Mouse (Mus musculus) forebrain, embryonic 13.5 days (tissue): ENCODE measurements around the gene Gm15155. TPM values are rescaled to one million over a fixed set of nuclear protein-coding genes. Genes with fewer than 3 reads are reported as not detected.
A peak's percentile ranks its signal among the peaks of the same experiment; 100 is the strongest.
"Not testable (repeated sequence)": the region's sequence is repeated elsewhere in the genome, so short reads cannot be mapped to it uniquely, and the experiment has no call there.

ENCODE experiments used
- ATAC-seq: fragments of 200-750 bp; cut with Nextera tagmentation; 2 replicates; pipeline ENCODE4 v1.8.0; 2017
- H3K27ac ChIP-seq: fragments of 300-500 bp; sonication (generic); 2 replicates; pipeline ENCODE4 v1.5.1; 2015; ENCODE audit warnings: inconsistent platforms, mild to moderate bottlenecking, moderate library complexity
- H3K27me3 ChIP-seq: fragments of 300-500 bp; sonication (generic); 2 replicates; pipeline ENCODE4 v1.6.1; 2015; ENCODE audit warnings: mild to moderate bottlenecking, inconsistent platforms
- H3K36me3 ChIP-seq: fragments of 300-500 bp; sonication (generic); 2 replicates; pipeline ENCODE4 v1.6.1; 2015; ENCODE audit warnings: mild to moderate bottlenecking, inconsistent platforms; ENCODE audit not compliant: poor library complexity, severe bottlenecking
- H3K4me1 ChIP-seq: fragments of 300-500 bp; sonication (generic); 2 replicates; pipeline ENCODE4 v1.6.1; 2015; ENCODE audit warnings: inconsistent platforms
- H3K4me2 ChIP-seq: fragments of 300-500 bp; sonication (generic); 2 replicates; pipeline ENCODE4 v1.6.1; 2015; ENCODE audit warnings: inconsistent platforms, mild to moderate bottlenecking, moderate library complexity
- H3K4me3 ChIP-seq: fragments of 300-500 bp; sonication (generic); 2 replicates; pipeline ENCODE4 v1.5.1; 2015; ENCODE audit warnings: mild to moderate bottlenecking, inconsistent platforms
- H3K9ac ChIP-seq: fragments of 300-500 bp; sonication (generic); 2 replicates; pipeline ENCODE4 v1.6.1; 2015; ENCODE audit warnings: mild to moderate bottlenecking, inconsistent platforms
- H3K9me3 ChIP-seq: fragments of 300-500 bp; sonication (generic); replicated peaks from 2 replicates; pipeline ENCODE4 v1.6.1; 2016; ENCODE audit warnings: inconsistent platforms
- WGBS: fragments of 180-500 bp; shearing (Covaris S2); methylation state at CpG from one replicate; pipeline ENCODE4 v1.1.7; 2015; 5-methylcytosine and 5-hydroxymethylcytosine counted together
- polyA plus RNA-seq: library from polyadenylated mRNA; unstranded; fragments of >200 nt; fragmentation: Nextera tagmentation; extraction: Ambion mirVana; gene quantifications from 2 replicates; pipeline ENCODE4 v1.2.1, GENCODE M21; 2015

Gene Gm15155
- polyA plus RNA-seq, 1 experiment from 2014 or later: not detected

- Histone ChIP-seq H3K27me3 (peaks cover 25% of the 10 kb centered on the region), H3K27ac (no peak overlapping the region), H3K4me1 (no peaks in the 10 kb centered on the region), H3K9me3 (no peaks in the 10 kb centered on the region), H3K4me3 (peak overlapping the region; percentile 10; the same call in 1 of the 2 replicates), H3K9ac (no peak overlapping the region), H3K36me3 (no peaks in the 10 kb centered on the region), H3K4me2 (peak overlapping the region; percentile 42)
- WGBS: 14% methylated on average over 13 of the region's 13 CpGs
- no peak for ATAC-seq
These were observed 1.2 kb downstream of the Gm15155 start for GRCm38 (mm10) chrX:155625671-155626196.

GRCm38 (mm10) chrX:155643975-155644374 lies 19.4 kb downstream of the Gm15155 start:
- Histone ChIP-seq H3K4me2 (no peak overlapping the region), H3K9ac (no peak overlapping the region), H3K4me3 (no peak overlapping the region), H3K27me3 (no peaks in the 10 kb centered on the region), H3K27ac (no peak overlapping the region), H3K4me1 (no peaks in the 10 kb centered on the region), H3K9me3 (no peaks in the 10 kb centered on the region), H3K36me3 (no peaks in the 10 kb centered on the region)
- no peak for ATAC-seq
- WGBS: 0% methylated on average over 1 of the region's 1 CpGs

GRCm38 (mm10) chrX:155645975-155646374 lies 21.4 kb downstream of the Gm15155 start:
- Histone ChIP-seq H3K9me3 (no peaks in the 10 kb centered on the region), H3K27me3 (no peaks in the 10 kb centered on the region), H3K4me2 (no peak overlapping the region), H3K9ac (no peak overlapping the region), H3K36me3 (no peaks in the 10 kb centered on the region), H3K4me1 (no peaks in the 10 kb centered on the region), H3K27ac (no peak overlapping the region), H3K4me3 (no peak overlapping the region)
- WGBS: 95% methylated on average over 3 of the region's 3 CpGs
- no peak for ATAC-seq

- Histone ChIP-seq H3K4me2 (no peak overlapping the region), H3K4me3 (no peak overlapping the region), H3K36me3 (no peaks in the 10 kb centered on the region), H3K9ac (no peak overlapping the region), H3K27me3 (no peaks in the 10 kb centered on the region), H3K4me1 (no peaks in the 10 kb centered on the region), H3K27ac (no peak overlapping the region), H3K9me3 (no peaks in the 10 kb centered on the region)
- ATAC-seq: no peak
- WGBS: 98% methylated on average over 1 of the region's 1 CpGs
These were observed 33.4 kb downstream of the Gm15155 start for GRCm38 (mm10) chrX:155657971-155658370.

- WGBS: 85% methylated on average over 1 of the region's 1 CpGs
- not testable (repeated sequence) for H3K27ac ChIP-seq, H3K27me3 ChIP-seq, ATAC-seq, H3K9ac ChIP-seq, H3K4me2 ChIP-seq, H3K4me1 ChIP-seq, H3K36me3 ChIP-seq, H3K4me3 ChIP-seq, H3K9me3 ChIP-seq
These were observed 65.9 kb downstream of the Gm15155 start for GRCm38 (mm10) chrX:155690440-155690839.

- 73% methylated on average over 3 of the region's 3 CpGs for WGBS
- no peak for ATAC-seq
- Histone ChIP-seq H3K4me3 (no peak overlapping the region), H3K4me2 (no peak overlapping the region), H3K9ac (no peak overlapping the region), H3K9me3 (no peaks in the 10 kb centered on the region), H3K27me3 (no peaks in the 10 kb centered on the region), H3K27ac (no peak overlapping the region), H3K4me1 (no peaks in the 10 kb centered on the region), H3K36me3 (no peaks in the 10 kb centered on the region)
These were observed 99.6 kb downstream of the Gm15155 start for GRCm38 (mm10) chrX:155724157-155724556.

GRCm38 (mm10) chrX:155728387-155728786 lies 103.8 kb downstream of the Gm15155 start:
- H3K27ac ChIP-seq: no peak overlapping the region
- H3K36me3 ChIP-seq: no peaks in the 10 kb centered on the region
- H3K9ac ChIP-seq: no peak overlapping the region
- no peaks in the 10 kb centered on the region for H3K9me3 ChIP-seq
- no peak overlapping the region for H3K4me3 ChIP-seq
- 73% methylated on average over 1 of the region's 1 CpGs for WGBS
- H3K27me3 ChIP-seq: no peaks in the 10 kb centered on the region
- ATAC-seq: no peak
- H3K4me2 ChIP-seq: no peak overlapping the region
- H3K4me1 ChIP-seq: no peaks in the 10 kb centered on the region

GRCm38 (mm10) chrX:155888118-155888517 lies 263.6 kb downstream of the Gm15155 start:
- no peak overlapping the region for H3K4me3 ChIP-seq
- H3K27me3 ChIP-seq: no peaks in the 10 kb centered on the region
- no peak overlapping the region for H3K27ac ChIP-seq
- no peaks in the 10 kb centered on the region for H3K36me3 ChIP-seq
- no peaks in the 10 kb centered on the region for H3K9me3 ChIP-seq
- no peak overlapping the region for H3K4me2 ChIP-seq
- no peak overlapping the region for H3K9ac ChIP-seq
- no peak for ATAC-seq
- WGBS: 29% methylated on average over 1 of the region's 1 CpGs
- no peaks in the 10 kb centered on the region for H3K4me1 ChIP-seq

GRCm38 (mm10) chrX:155900040-155900439 lies 275.5 kb downstream of the Gm15155 start:
- Histone ChIP-seq H3K4me1 (no peaks in the 10 kb centered on the region), H3K9me3 (no peaks in the 10 kb centered on the region), H3K4me3 (no peak overlapping the region), H3K27me3 (no peaks in the 10 kb centered on the region), H3K9ac (no peak overlapping the region), H3K4me2 (no peak overlapping the region), H3K27ac (no peak overlapping the region), H3K36me3 (no peaks in the 10 kb centered on the region)
- 81% methylated on average over 1 of the region's 1 CpGs for WGBS
- ATAC-seq: no peak

- H3K4me3 ChIP-seq: no peak overlapping the region
- no peaks in the 10 kb centered on the region for H3K9me3 ChIP-seq
- H3K4me1 ChIP-seq: no peaks in the 10 kb centered on the region
- no peak overlapping the region for H3K4me2 ChIP-seq
- no peaks in the 10 kb centered on the region for H3K27me3 ChIP-seq
- no peak for ATAC-seq
- no peak overlapping the region for H3K9ac ChIP-seq
- no peaks in the 10 kb centered on the region for H3K36me3 ChIP-seq
- H3K27ac ChIP-seq: no peak overlapping the region
These were observed 277.2 kb downstream of the Gm15155 start for GRCm38 (mm10) chrX:155901742-155902141.

- Histone ChIP-seq H3K9me3 (no peaks in the 10 kb centered on the region), H3K36me3 (no peaks in the 10 kb centered on the region), H3K27ac (no peak overlapping the region), H3K9ac (no peak overlapping the region), H3K27me3 (no peaks in the 10 kb centered on the region), H3K4me1 (no peaks in the 10 kb centered on the region), H3K4me2 (no peak overlapping the region), H3K4me3 (no peak overlapping the region)
- no peak for ATAC-seq
- WGBS: 10% methylated on average over 1 of the region's 1 CpGs
These were observed 278.6 kb downstream of the Gm15155 start for GRCm38 (mm10) chrX:155903108-155903507.

- no peak overlapping the region for H3K27ac ChIP-seq
- no peak overlapping the region for H3K4me3 ChIP-seq
- H3K9ac ChIP-seq: no peak overlapping the region
- no peak overlapping the region for H3K4me2 ChIP-seq
- H3K4me1 ChIP-seq: no peaks in the 10 kb centered on the region
- H3K27me3 ChIP-seq: no peaks in the 10 kb centered on the region
- H3K36me3 ChIP-seq: no peaks in the 10 kb centered on the region
- WGBS: 80% methylated on average over 1 of the region's 1 CpGs
- no peaks in the 10 kb centered on the region for H3K9me3 ChIP-seq
- no peak for ATAC-seq
These were observed 385.2 kb downstream of the Gm15155 start for GRCm38 (mm10) chrX:156009756-156010155.

- H3K4me2 ChIP-seq: no peak overlapping the region
- no peak overlapping the region for H3K9ac ChIP-seq
- 73% methylated on average over 2 of the region's 2 CpGs for WGBS
- H3K27me3 ChIP-seq: no peaks in the 10 kb centered on the region
- ATAC-seq: no peak
- H3K4me3 ChIP-seq: no peak overlapping the region
- no peaks in the 10 kb centered on the region for H3K4me1 ChIP-seq
- H3K9me3 ChIP-seq: no peaks in the 10 kb centered on the region
- H3K27ac ChIP-seq: no peak overlapping the region
- H3K36me3 ChIP-seq: no peaks in the 10 kb centered on the region
These were observed 531.2 kb downstream of the Gm15155 start for GRCm38 (mm10) chrX:156155776-156156175.
